Mouse (Mus musculus): ENCODE results near the gene Erich3.

DNA sequence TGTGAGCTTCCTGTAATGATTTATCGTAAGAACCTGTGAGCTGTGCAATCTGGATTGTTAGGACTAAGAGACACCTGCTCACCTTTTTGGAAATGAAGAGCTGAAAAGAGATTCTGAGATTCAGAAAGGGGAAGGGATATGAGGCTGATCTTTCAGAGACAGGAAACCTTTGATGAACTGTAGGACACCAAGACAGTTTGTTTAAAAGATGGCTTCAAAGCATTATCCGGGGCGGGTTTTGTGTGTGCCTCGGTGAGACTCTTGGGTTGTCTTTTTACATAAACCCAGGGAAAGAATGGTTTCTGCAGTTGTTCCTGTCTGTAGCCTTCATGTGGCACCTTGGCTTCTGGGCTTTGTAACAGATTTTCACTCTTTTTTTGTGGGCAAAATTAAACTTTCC lies 30.2 kb downstream of the Erich3 start:
- TF ChIP-seq CTCF (conservative IDR thresholded peaks at IDR 0.05; ENCODE audit: low read length): no peak
- TF ChIP-seq NANOG (IDR thresholded peaks at IDR 0.05; ENCODE audit: borderline replicate concordance, low read length): no peak
